Mouse (Mus musculus) right cerebral cortex, postnatal 4 days (tissue): ENCODE measurements around the gene Olfr350.

Experiments
- DNase-seq: peaks from one replicate; pipeline ENCODE4 v3.0.0-alpha.2; 2022

Olfr350 gene

GRCm38 (mm10) chr2:36846010-36846409 is at the start of gene Olfr350:
TSS of gene Olfr350 (plus strand) at chr2:36846310.
- no peak for DNase-seq

DNA sequence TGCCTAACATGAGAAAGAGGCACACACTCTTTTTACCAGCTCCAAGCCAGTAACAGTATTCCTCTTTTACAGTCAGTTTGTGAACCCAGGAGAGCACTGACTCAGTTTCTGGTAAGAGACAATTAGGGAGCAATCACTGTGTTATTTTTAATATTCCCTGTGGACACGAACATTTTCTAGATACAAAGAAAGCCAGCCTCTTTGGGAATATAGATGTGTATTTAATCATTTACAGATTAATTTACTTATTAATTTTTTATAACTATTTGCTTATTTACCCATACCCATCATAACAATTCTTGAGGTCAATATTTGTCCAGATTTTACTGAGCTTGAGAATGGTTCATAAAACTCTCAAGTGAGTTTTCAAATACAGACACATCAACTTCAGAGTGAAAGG is 29.2 kb upstream of the Olfr350 start, which contains the start of gene Olfr3:
TSS of gene Olfr3 (minus strand) at position 101 of the 400 bp plus-strand sequence.
- DNase-seq, result no peak

DNA sequence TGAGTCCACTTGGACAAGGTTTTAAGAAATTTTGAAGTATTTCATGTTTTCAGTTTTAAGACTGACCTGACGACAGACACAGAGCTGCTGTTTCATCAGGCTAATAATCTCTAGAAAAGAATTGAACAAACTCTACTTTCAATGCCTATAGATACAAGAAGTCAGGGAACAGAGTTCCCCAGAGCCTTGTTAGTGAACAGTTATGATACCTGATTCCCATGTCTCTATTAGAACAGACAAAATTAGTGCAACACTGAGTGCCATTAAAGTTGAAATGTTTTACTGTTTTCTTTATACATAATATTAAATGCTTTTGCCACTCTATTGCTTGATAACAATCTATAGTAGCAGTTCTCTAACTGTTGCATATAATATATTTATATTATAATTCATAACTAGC is 16.4 kb downstream of the Olfr350 start, which contains the start of gene Olfr351:
TSS of gene Olfr351 (minus strand) at position 101 of the 400 bp plus-strand sequence.
- no peak for DNase-seq

DNA sequence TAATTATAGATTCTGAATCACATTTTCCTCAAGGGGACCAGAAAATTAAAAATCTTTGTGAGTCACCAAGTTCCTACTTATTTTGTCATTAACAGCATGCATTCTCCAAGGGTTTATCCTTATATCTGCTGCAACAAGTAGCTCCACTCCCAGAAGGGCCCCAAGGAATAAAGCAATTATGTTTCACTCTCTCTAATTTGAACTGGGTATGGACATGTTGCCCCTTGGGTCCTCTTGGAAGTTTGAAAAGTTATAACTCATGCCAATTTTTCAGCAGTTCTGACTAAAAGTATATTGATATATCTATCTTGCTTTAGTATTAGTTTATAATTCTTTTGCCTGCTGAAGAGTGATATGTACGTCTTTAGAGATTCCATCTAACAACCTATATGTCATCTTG is 22.1 kb downstream of the Olfr350 start, which contains the start of gene Olfr352:
TSS of gene Olfr352 (plus strand) at position 301 of the 400 bp plus-strand sequence.
- no peak for DNase-seq

- no peak for DNase-seq
Measured at GRCm38 (mm10) chr2:36892836-36893235, 46.7 kb downstream of the Olfr350 start, which contains the start of gene Olfr353. TSS of gene Olfr353 (minus strand) at chr2:36892936.

GRCm38 (mm10) chr2:36897114-36897513 is 51.0 kb downstream of the Olfr350 start:
- DNase-seq, result no peak
